19 mouse cellular contexts compared by ENCODE assay signal in the genomic region with DNA sequence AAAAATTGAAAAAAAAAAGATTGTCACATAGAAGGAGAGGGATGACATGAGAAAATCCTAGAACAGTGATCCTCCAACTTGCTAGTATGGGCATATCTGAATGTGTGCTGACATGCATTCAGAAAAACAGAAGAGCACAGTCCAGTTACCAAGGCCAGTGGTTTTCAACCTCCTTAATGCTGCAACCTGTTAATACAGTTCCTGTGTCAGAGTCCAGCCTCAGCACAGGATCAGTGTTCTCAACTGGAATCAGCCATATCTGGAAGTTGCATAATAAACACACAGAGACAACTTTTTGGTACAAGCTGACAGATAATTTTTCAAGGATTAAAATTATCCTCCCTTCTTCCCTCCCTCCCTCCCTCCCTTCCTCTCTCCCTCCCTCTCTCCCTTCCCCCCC.
DNase-seq lines count a peak whose midpoint lies in the region; ATAC-seq and TF ChIP-seq lines count a peak whose summit lies in the region.
"Had no signal": no experiment of that assay in that cellular context is flagged by ENCODE, and none has a peak within 500 bp of the region (broad histone marks: within the 10 kb centered on the region; RNA-seq: fewer than 3 reads in every experiment).

No protein-coding gene starts in this region.

- no peak overlapping the region for H3K9ac ChIP-seq in intestine, embryonic 15.5 days
- H3K9ac ChIP-seq in intestine, postnatal 0 days (ENCODE audit: low read depth, low read length): no peak overlapping the region
- no peak overlapping the region for H3K9ac ChIP-seq in intestine, embryonic 16.5 days (ENCODE audit: low read depth, low read length)

- H3K27ac ChIP-seq in intestine, embryonic 15.5 days: no peak overlapping the region
- H3K27ac ChIP-seq in intestine, postnatal 0 days (ENCODE audit: low read depth, low read length): no peak overlapping the region
- H3K27ac ChIP-seq in intestine, embryonic 16.5 days (ENCODE audit: low read length): no peak overlapping the region

- H3K36me3 ChIP-seq in intestine, embryonic 15.5 days: no peaks in the 10 kb centered on the region
- H3K36me3 ChIP-seq in intestine, postnatal 0 days (ENCODE audit: control insufficient read depth, insufficient read depth): no peaks in the 10 kb centered on the region
- H3K36me3 ChIP-seq in intestine, embryonic 16.5 days (ENCODE audit: control insufficient read depth, insufficient read depth, low read length): no peaks in the 10 kb centered on the region
- H3K36me3 ChIP-seq: G1E had no signal

- no peaks in the 10 kb centered on the region for H3K9me3 ChIP-seq in intestine, embryonic 15.5 days
- no peaks in the 10 kb centered on the region for H3K9me3 ChIP-seq in intestine, postnatal 0 days (ENCODE audit: control insufficient read depth)
- H3K9me3 ChIP-seq in intestine, embryonic 16.5 days (ENCODE audit: control insufficient read depth, low read length): no peaks in the 10 kb centered on the region
- H3K9me3 ChIP-seq: G1E had no signal

- H3K27me3 ChIP-seq in intestine, embryonic 15.5 days (replicated peaks): no peaks in the 10 kb centered on the region
- no peaks in the 10 kb centered on the region for H3K27me3 ChIP-seq in intestine, postnatal 0 days (replicated peaks; ENCODE audit: control insufficient read depth, insufficient read depth, low read length)
- H3K27me3 ChIP-seq in intestine, embryonic 16.5 days (replicated peaks; ENCODE audit: control insufficient read depth, insufficient read depth, low read length): no peaks in the 10 kb centered on the region
- H3K27me3 ChIP-seq: CH12.LX, Patski had no signal

- no peak for TF ChIP-seq CTCF in intestine, postnatal 0 days (IDR thresholded peaks at IDR 0.05; ENCODE audit: low read depth)

- H3K4me1 ChIP-seq in intestine, embryonic 15.5 days (replicated peaks): no peaks in the 10 kb centered on the region
- no peaks in the 10 kb centered on the region for H3K4me1 ChIP-seq in intestine, postnatal 0 days (replicated peaks; ENCODE audit: control insufficient read depth, insufficient read depth, low read length)
- H3K4me1 ChIP-seq in intestine, embryonic 16.5 days (ENCODE audit: control insufficient read depth, insufficient read depth, low read length): no peaks in the 10 kb centered on the region

- H3K4me2 ChIP-seq in intestine, embryonic 15.5 days (replicated peaks): no peak overlapping the region
- no peak overlapping the region for H3K4me2 ChIP-seq in intestine, postnatal 0 days (replicated peaks; ENCODE audit: low read depth)
- H3K4me2 ChIP-seq in intestine, embryonic 16.5 days (ENCODE audit: low read depth, low read length): no peak overlapping the region

- peak; percentile 51; the same call in 1 of the 2 replicates for ATAC-seq in intestine, embryonic 15.5 days
- no peak for ATAC-seq in intestine, postnatal 0 days
- ATAC-seq in intestine, embryonic 16.5 days: peak; percentile 53; the same call in 1 of the 2 replicates
- ATAC-seq: activated CD4-positive, CD25-positive, alpha-beta regulatory T cell, adult 4 months; CD4-positive, CD25-positive, alpha-beta regulatory T cell, adult 4 months; Patski had no signal

- DNase-seq in layer of hippocampus, postnatal 10 days (ENCODE audit: low spot score in 2 of 2): no peak
- DNase-seq: adrenal gland, adult 2 months; adrenal gland, adult 8-10 months; adrenal gland, postnatal 10 days; adrenal gland, postnatal 14 days; adrenal gland, postnatal 25 days; adrenal gland, postnatal 36 days; B cell, adult 2 months; cerebellum, adult 11 months; cerebellum, adult 11-12 months; cerebellum, adult 18-20 months had no signal

- H3K4me3 ChIP-seq in intestine, embryonic 15.5 days (replicated peaks): no peak overlapping the region
- H3K4me3 ChIP-seq in intestine, postnatal 0 days (ENCODE audit: low read depth, low read length): no peak overlapping the region
- no peak overlapping the region for H3K4me3 ChIP-seq in intestine, embryonic 16.5 days (ENCODE audit: low read length)
